Mouse (Mus musculus) neural tube, embryonic 14.5 days (tissue): ENCODE measurements around the gene Sacs. TPM values are rescaled to one million over a fixed set of nuclear protein-coding genes. Genes with fewer than 3 reads are reported as not detected.
"Not testable (repeated sequence)": the region's sequence is repeated elsewhere in the genome, so short reads cannot be mapped to it uniquely, and the experiment has no call there.

Experiments used
- ATAC-seq: fragments of 200-750 bp; cut with Nextera tagmentation; 2 replicates; pipeline ENCODE4 v1.8.0; 2017; ENCODE audit warnings: low read depth, mild to moderate bottlenecking, moderate TSS enrichment, moderate library complexity
- H3K27ac ChIP-seq: fragments of 300-500 bp; sonication (generic); 2 replicates; pipeline ENCODE4 v1.5.1; 2014; ENCODE audit warnings: low read depth, mild to moderate bottlenecking, control low read depth, low read length, moderate library complexity, mixed read lengths
- H3K27me3 ChIP-seq: fragments of 300-500 bp; sonication (generic); 2 replicates; pipeline ENCODE4 v1.6.1; 2014; ENCODE audit warnings: low read length; ENCODE audit not compliant: control insufficient read depth, insufficient read depth
- H3K36me3 ChIP-seq: fragments of 300-500 bp; sonication (generic); 2 replicates; pipeline ENCODE4 v1.6.1; 2014; ENCODE audit warnings: low read length, mixed read lengths; ENCODE audit not compliant: control insufficient read depth, insufficient read depth
- H3K4me1 ChIP-seq: fragments of 300-500 bp; sonication (generic); 2 replicates; pipeline ENCODE4 v1.6.1; 2014; ENCODE audit warnings: low read length; ENCODE audit not compliant: control insufficient read depth, insufficient read depth
- H3K4me2 ChIP-seq: fragments of 300-500 bp; sonication (generic); 2 replicates; pipeline ENCODE4 v1.6.1; 2014; ENCODE audit warnings: mild to moderate bottlenecking, low read depth, low read length, control low read depth
- H3K4me3 ChIP-seq: fragments of 300-500 bp; sonication (generic); 2 replicates; pipeline ENCODE4 v1.5.1; 2014; ENCODE audit warnings: low read depth, low read length, control low read depth, mixed read lengths
- H3K9ac ChIP-seq: fragments of 300-500 bp; sonication (generic); replicated peaks from 2 replicates; pipeline ENCODE4 v1.6.1; 2014; ENCODE audit warnings: low read depth, mild to moderate bottlenecking, control low read depth, low read length, mixed read lengths
- H3K9me3 ChIP-seq: fragments of 300-500 bp; sonication (generic); 2 replicates; pipeline ENCODE4 v1.6.1; 2016; ENCODE audit warnings: low read length; ENCODE audit not compliant: control insufficient read depth
- WGBS: fragments of 180-500 bp; shearing (Covaris S2); extraction: QIAGEN DNeasy Blood & Tissue Kit; methylation state at CpG from one replicate; pipeline ENCODE4 v1.1.7; 2014; 5-methylcytosine and 5-hydroxymethylcytosine counted together
- polyA plus RNA-seq: library from polyadenylated mRNA; unstranded; fragments of >200 nt; fragmentation: Nextera tagmentation; extraction: Ambion mirVana; gene quantifications from 2 replicates; pipeline ENCODE4 v1.2.1, GENCODE M21; 2014

Sacs gene
- polyA plus RNA-seq, 1 experiment from 2014 or later: 19.5 TPM

- not testable (repeated sequence) for H3K4me1 ChIP-seq, H3K9me3 ChIP-seq, H3K4me2 ChIP-seq, H3K27me3 ChIP-seq, H3K4me3 ChIP-seq, ATAC-seq, H3K9ac ChIP-seq, H3K27ac ChIP-seq, H3K36me3 ChIP-seq
- 91% methylated on average over 12 of the region's 13 CpGs for WGBS
Observed at GRCm38 (mm10) chr14:61150416-61150815, 12.2 kb downstream of the Sacs start.

GRCm38 (mm10) chr14:61154900-61155585, 16.8 kb downstream of the Sacs start:
- H3K4me2 ChIP-seq: no peak overlapping the region
- H3K9me3 ChIP-seq: no peaks in the 10 kb centered on the region
- H3K27me3 ChIP-seq: no peaks in the 10 kb centered on the region
- no peak for ATAC-seq
- no peak overlapping the region for H3K27ac ChIP-seq
- H3K4me3 ChIP-seq: no peak overlapping the region
- H3K9ac ChIP-seq: no peak overlapping the region
- no peaks in the 10 kb centered on the region for H3K36me3 ChIP-seq
- H3K4me1 ChIP-seq: no peaks in the 10 kb centered on the region
- WGBS: 72% methylated on average over 6 of the region's 6 CpGs

GRCm38 (mm10) chr14:61155687-61156086, 17.4 kb downstream of the Sacs start:
- no peaks in the 10 kb centered on the region for H3K36me3 ChIP-seq
- H3K9ac ChIP-seq: no peak overlapping the region
- no peak overlapping the region for H3K27ac ChIP-seq
- no peak overlapping the region for H3K4me2 ChIP-seq
- no peak for ATAC-seq
- H3K9me3 ChIP-seq: no peaks in the 10 kb centered on the region
- H3K4me1 ChIP-seq: no peaks in the 10 kb centered on the region
- no peak overlapping the region for H3K4me3 ChIP-seq
- H3K27me3 ChIP-seq: no peaks in the 10 kb centered on the region

- not testable (repeated sequence) for H3K9me3 ChIP-seq, H3K27ac ChIP-seq, H3K36me3 ChIP-seq, H3K4me2 ChIP-seq, H3K4me3 ChIP-seq, H3K27me3 ChIP-seq, H3K4me1 ChIP-seq, H3K9ac ChIP-seq, ATAC-seq
- 76% methylated on average over 4 of the region's 7 CpGs for WGBS
Observed at GRCm38 (mm10) chr14:61157426-61157825, 19.2 kb downstream of the Sacs start.

GRCm38 (mm10) chr14:61160920-61161319, 22.7 kb downstream of the Sacs start:
- no peak overlapping the region for H3K4me3 ChIP-seq
- H3K4me2 ChIP-seq: no peak overlapping the region
- no peaks in the 10 kb centered on the region for H3K27me3 ChIP-seq
- no peaks in the 10 kb centered on the region for H3K9me3 ChIP-seq
- no peaks in the 10 kb centered on the region for H3K36me3 ChIP-seq
- H3K4me1 ChIP-seq: no peaks in the 10 kb centered on the region
- ATAC-seq: no peak
- H3K9ac ChIP-seq: no peak overlapping the region
- H3K27ac ChIP-seq: no peak overlapping the region
- WGBS: 60% methylated on average over 1 of the region's 1 CpGs

GRCm38 (mm10) chr14:61161367-61162334, 23.4 kb downstream of the Sacs start:
- ATAC-seq: no peak
- Histone ChIP-seq H3K4me3 (no peak overlapping the region), H3K36me3 (no peaks in the 10 kb centered on the region)

GRCm38 (mm10) chr14:61164461-61164860, 26.2 kb downstream of the Sacs start:
- no peaks in the 10 kb centered on the region for H3K4me1 ChIP-seq
- no peaks in the 10 kb centered on the region for H3K36me3 ChIP-seq
- no peak overlapping the region for H3K4me3 ChIP-seq
- no peaks in the 10 kb centered on the region for H3K27me3 ChIP-seq
- ATAC-seq: no peak
- no peak overlapping the region for H3K9ac ChIP-seq
- no peaks in the 10 kb centered on the region for H3K9me3 ChIP-seq
- H3K27ac ChIP-seq: no peak overlapping the region
- WGBS: 90% methylated on average over 3 of the region's 3 CpGs
- H3K4me2 ChIP-seq: no peak overlapping the region

More at GRCm38 (mm10) chr14:61161367-61162334, 23.4 kb downstream of the Sacs start:
- H3K27me3 ChIP-seq: no peaks in the 10 kb centered on the region
- 70% methylated on average over 10 of the region's 10 CpGs for WGBS
- no peaks in the 10 kb centered on the region for H3K9me3 ChIP-seq
- H3K27ac ChIP-seq: no peak overlapping the region
- H3K9ac ChIP-seq: no peak overlapping the region
- H3K4me2 ChIP-seq: no peak overlapping the region
- H3K4me1 ChIP-seq: no peaks in the 10 kb centered on the region

- Histone ChIP-seq H3K36me3 (no peaks in the 10 kb centered on the region), H3K4me2 (no peak overlapping the region), H3K4me3 (no peak overlapping the region), H3K9me3 (no peaks in the 10 kb centered on the region), H3K27ac (no peak overlapping the region), H3K4me1 (no peaks in the 10 kb centered on the region), H3K27me3 (no peaks in the 10 kb centered on the region), H3K9ac (no peak overlapping the region)
- ATAC-seq: no peak
- WGBS: 79% methylated on average over 9 of the region's 9 CpGs
Observed at GRCm38 (mm10) chr14:61165929-61166328, 27.7 kb downstream of the Sacs start.
